Mouse (Mus musculus) left cerebral cortex, adult 18-20 months (tissue): ENCODE results near the gene Prss48. TPM values are rescaled to one million over a fixed set of nuclear protein-coding genes. Genes with fewer than 3 reads are reported as not detected.
"Not testable (repeated sequence)": the region's sequence is repeated elsewhere in the genome, so short reads cannot be mapped to it uniquely, and the experiment has no call there.

Experiments used
- DNase-seq, 2 experiments: peaks; one replicate each; pipeline ENCODE4 v3.0.0; 2021 to 2022; ENCODE audit warnings: low spot score in 2 of 2, mixed read lengths in 1 of 2
- total RNA-seq, 2 experiments: library from RNA; stranded (reverse); gene quantifications; 2 replicates each; pipeline ENCODE4 v1.2.3; 2021

The Prss48 gene
- total RNA-seq, 2 experiments from 2014 or later = not detected

DNA sequence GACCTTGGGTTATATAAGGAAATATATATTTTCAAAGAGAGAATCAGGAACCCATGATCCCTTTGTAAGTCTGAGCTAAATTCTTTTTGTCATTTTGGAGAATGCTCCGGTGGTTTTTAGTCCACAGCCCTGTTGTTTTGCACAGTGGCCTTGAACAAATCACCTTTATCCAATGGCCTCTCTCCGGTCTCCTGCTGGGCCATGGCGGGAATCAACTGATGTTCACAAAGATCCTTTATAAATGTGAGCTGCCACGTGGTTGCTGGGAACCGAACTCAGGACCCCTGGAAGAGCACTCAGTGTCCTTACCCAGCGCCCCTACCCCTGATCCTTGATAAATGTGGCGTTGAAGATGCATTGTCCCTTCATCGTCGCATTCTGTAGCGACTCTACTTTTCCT is 2.5 kb upstream of the Prss48 start:
- DNase-seq = no peak

GRCm38 (mm10) chr3:86002940-86003339 is 649 bp upstream of the Prss48 start:
- no peak for DNase-seq

- DNase-seq = no peak
Observed at GRCm38 (mm10) chr3:86001271-86001670, 1.0 kb downstream of the Prss48 start.

GRCm38 (mm10) chr3:85994645-85995044 is 7.6 kb downstream of the Prss48 start:
- DNase-seq = no peak

DNA sequence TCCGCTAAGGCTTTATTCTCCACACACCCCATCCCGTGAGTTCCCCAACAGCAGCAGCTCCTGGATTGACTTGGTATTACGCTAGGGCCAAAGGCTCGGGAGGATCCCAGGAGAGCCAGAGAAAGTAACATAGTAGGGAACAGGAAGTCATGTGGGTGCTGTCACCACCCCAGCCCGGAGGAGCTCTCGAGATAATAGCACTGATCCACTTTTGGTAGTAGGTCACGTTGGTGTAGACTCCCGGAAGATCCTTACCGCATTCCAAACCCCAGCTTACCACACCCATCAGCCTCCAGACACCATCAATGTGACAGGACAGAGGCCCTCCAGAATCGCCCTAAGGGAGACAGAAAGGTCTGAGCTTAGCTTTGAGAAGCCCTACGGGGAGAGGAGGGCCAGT is 8.5 kb downstream of the Prss48 start:
- no peak for DNase-seq

- no peak for DNase-seq
Observed at GRCm38 (mm10) chr3:85991802-85992156, 10.5 kb downstream of the Prss48 start.

- no peak for DNase-seq
Observed at GRCm38 (mm10) chr3:85991140-85991801, 11.0 kb downstream of the Prss48 start.

DNA sequence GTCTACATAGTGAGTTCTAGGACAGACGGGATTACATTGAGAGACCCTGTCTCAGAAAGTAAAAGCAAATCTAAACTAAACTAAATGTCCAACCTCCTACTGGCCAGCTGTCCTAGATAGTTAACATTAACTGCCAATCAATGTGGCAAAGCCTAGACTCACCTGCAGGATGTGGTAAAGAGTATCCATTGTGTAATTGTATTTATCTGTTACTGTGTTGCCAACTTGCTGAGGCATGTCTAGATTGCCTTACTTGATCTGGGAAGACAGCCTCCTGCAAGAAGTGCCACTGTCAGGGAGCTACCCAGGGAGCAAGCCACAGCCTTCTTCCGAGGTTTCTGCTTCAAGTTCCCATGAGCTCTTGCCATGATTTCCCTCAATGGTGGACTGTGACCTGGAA is 15.1 kb downstream of the Prss48 start:
- no peak for DNase-seq

GRCm38 (mm10) chr3:85984537-85984936 is 17.8 kb downstream of the Prss48 start:
- DNase-seq = no peak

GRCm38 (mm10) chr3:85981761-85982160 is 20.5 kb downstream of the Prss48 start:
- DNase-seq = not testable (repeated sequence)

DNA sequence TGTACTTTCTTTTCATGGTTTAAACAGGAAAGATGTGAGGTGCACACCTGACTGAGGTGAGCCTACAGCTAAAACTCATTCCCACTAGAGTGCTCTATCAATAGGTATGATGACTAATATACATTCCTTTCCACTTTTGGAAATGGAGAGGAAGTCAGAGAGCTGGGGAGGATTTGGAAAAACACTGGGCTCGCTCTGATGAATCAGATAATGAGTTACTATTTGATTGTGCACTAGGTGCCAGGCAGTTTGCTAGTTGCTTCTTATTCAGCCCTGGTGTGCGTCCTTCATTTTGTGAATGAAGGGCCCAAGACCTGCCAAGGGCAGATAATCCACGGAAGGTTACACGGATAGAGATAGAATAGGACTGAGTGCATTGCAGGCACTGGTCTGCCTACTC is 22.3 kb downstream of the Prss48 start:
- DNase-seq = no peak

GRCm38 (mm10) chr3:85974451-85974850 is 27.8 kb downstream of the Prss48 start:
- no peak for DNase-seq

DNA sequence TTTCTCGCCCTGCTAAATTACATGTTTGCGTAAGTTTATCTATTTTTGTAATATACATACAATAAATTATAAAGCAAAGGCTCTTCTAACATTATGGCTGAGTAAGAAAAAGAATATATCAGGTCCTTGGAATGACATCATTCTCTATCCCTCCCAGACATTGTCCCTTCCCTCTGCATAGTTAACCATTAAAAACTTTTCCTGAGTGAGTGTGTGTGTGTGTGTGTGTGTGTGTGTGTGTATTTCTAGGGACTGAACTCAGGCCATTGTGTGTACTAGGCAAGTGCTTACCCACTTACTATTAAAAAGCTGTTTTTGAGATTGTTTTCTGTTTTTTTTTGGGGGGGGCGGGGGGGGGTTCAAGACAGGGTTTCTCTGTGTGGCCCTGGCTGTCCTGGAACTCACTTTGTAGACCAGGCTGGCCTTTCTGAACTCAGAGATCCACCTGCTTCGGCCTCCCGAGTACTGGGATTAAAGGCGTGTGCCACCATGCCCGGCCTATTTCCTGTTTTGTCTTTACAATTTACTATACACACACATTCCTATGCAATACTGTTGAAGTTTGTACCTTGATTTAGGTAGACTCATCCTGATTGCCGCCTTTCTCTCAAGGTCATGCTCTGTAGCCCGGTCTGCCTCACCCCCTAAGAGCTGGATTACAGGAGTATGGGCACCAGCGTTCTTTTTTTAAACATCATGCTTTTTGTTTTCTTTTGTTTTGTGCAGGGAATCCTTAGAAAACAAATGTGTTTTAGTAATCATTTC is 28.7 kb downstream of the Prss48 start:
- DNase-seq = no peak

- DNase-seq = no peak
Observed at GRCm38 (mm10) chr3:85971599-85971975, 30.7 kb downstream of the Prss48 start.

- DNase-seq = peak; percentile 55 to 61
Observed at GRCm38 (mm10) chr3:85970742-85971598, 31.3 kb downstream of the Prss48 start, which contains the start of gene Sh3d19. Sh3d19 (plus strand) TSS chr3:85971109.

DNA sequence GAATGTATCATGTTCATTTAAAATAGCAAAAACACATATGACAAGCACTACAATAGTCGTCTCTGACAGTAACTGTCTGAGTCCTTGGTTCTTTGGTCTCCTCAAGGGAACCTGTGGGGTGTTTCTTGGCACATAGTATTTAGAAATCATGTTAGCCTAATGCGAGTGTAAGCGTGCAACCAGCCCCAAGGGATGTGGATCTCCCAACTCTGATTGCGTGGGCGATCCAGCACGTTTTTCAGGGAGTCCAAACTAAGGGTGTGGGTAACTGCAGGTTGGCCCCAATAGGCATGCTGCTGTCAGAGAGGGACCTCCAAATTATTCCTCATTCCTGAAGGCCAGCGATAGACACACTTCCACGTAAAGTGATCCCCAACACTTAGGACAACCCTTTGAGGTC is 33.3 kb downstream of the Prss48 start:
- DNase-seq = no peak

- DNase-seq = no peak
Observed at GRCm38 (mm10) chr3:85965479-85965878, 36.8 kb downstream of the Prss48 start.

- DNase-seq = peak in 1 of 2 experiments; percentile 12
Observed at GRCm38 (mm10) chr3:85961134-85961533, 41.2 kb downstream of the Prss48 start.

GRCm38 (mm10) chr3:85959669-85960068 is 42.6 kb downstream of the Prss48 start:
- DNase-seq = no peak

- DNase-seq = no peak
Observed at GRCm38 (mm10) chr3:85955704-85956103, 46.6 kb downstream of the Prss48 start.

DNA sequence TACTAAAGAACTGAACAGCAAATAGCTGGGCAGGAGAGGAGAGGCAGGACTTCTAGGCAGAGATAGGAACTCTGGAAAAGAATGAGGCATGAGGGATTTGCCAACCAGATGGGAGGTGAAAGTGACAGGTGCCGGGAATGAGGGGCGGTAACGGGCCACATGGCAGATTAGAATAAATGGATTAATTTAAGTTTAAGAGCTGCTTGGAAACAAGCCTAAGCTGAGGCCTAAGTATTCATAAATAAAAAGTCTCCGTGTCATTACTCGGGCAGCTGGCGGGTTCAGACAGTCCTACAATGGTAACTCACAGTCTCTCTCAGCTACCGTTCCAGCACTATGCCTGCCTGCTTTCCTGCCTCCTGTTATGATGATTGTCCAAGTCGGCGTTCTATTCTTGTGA is 47.0 kb downstream of the Prss48 start:
- no peak for DNase-seq
